Mouse (Mus musculus) cerebellum, adult 2 months (tissue): ENCODE results near the gene Acmsd.

Source experiments
- CTCF ChIP-seq: fragments of 200-500 bp; IDR thresholded peaks from 2 replicates; pipeline ENCODE4 v1.5.1; 2011; ENCODE audit warnings: low read depth, mild to moderate bottlenecking, control low read depth, low read length, moderate library complexity, borderline replicate concordance; ENCODE audit not compliant: insufficient read depth
- POLR2A ChIP-seq: fragments of 200-500 bp; IDR thresholded peaks from 2 replicates; pipeline ENCODE4 v1.6.1; 2011; ENCODE audit warnings: low read length, control low read depth, borderline replicate concordance; ENCODE audit not compliant: insufficient read depth

DNA sequence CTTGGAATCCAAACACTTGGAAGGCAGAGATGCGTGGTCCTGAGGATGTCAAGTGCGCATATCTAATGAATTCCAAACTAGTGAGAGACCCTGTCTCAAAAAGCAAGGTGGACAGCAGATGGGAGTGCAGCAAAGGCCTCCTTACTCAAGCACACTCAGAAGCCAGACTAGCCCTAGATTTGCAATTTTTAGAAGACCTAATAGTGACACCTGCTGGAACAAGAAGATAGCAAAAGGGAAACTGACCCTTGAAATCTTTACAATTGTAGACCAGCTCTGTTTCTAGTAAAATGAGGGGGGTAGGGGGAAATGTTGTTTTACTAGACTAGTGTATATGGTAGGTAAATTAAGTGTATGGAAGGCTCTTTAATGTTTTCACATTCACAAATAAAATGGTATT is 36.3 kb downstream of the Acmsd start:
- TF ChIP-seq CTCF = peak; percentile 29; the same call in 1 of the 2 replicates
- TF ChIP-seq POLR2A = no peak
